Mouse (Mus musculus): Measurements from ENCODE around the gene Usp5.

Gene Usp5

GRCm38 (mm10) chr6:124787722-124788121, 41.6 kb downstream of the Usp5 start:
- no peak for DNase-seq (ENCODE audit: low spot score in 2 of 2)

- DNase-seq (ENCODE audit: low spot score in 2 of 2) = no peak
Measured at GRCm38 (mm10) chr6:124786756-124787420, 42.4 kb downstream of the Usp5 start.

DNA sequence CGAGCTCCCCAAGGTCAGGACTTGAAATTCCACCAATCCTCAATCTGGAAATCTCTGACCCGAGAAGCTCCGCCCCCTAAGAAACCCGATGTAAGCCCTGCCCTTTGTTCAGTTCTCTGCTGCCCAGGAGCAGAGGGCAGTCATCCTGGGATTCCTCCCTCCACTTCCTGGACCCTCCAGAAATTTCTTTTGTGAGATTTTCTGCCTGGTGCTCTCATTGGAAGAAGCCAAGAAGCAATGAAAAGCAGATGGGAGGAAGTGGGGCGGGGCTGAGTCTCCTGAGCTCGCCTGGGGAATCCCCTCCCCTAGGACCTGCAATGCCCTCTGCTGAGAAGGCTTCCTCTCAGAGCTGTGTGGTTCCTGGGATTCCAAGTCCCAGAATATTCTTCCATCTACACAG, 46.8 kb downstream of the Usp5 start:
- no peak for DNase-seq (ENCODE audit: low spot score in 2 of 2)

DNA sequence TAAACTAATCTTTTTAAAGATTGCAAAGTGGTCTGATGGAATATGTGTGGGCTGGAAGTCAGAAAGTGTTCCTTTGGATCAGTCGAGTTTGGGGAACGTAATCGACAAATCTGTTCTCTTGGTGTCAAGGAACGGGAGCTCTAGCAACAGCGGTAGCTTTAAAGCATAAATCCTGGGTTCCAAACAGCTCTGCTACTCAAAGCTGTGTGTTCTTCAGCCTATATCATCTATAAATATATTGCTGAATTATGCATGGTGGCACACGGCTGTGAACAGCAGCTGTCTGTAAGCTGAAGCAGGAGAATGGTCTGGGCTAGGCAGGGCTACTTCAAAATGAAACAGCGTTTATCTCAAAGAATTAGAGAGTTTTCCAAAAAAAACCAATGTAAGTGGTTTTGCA, 48.4 kb downstream of the Usp5 start:
- no peak for DNase-seq (ENCODE audit: low spot score in 2 of 2)

DNA sequence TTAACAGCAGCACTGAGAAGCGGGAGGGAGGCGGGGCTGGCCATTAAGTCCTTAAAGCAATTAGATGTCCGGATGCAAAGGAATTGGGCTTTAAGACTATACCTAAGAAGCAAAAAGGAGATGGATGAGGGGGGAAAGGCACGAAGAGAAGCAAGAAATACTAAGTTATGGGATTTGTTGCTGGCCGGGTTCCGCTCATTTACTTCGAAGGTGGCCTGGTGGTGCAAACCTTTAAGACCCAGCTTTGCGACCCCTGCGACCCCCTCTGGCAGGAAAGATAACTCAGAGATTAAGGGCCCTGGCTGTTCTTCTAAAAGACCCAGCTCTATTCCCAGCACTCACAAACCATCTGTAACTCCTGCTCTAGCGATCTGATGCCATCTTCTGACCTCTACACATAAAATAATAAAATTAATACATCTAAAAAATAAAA, 49.3 kb downstream of the Usp5 start:
- DNase-seq (ENCODE audit: low spot score in 2 of 2) = no peak

- peak in 1 of 2 experiments; percentile 40 for DNase-seq (ENCODE audit: low spot score in 2 of 2)
Measured at GRCm38 (mm10) chr6:124779222-124779983, 49.9 kb downstream of the Usp5 start, which contains the start of gene Lrrc23. Gene Lrrc23, minus strand, starts transcription at chr6:124779727.

DNA sequence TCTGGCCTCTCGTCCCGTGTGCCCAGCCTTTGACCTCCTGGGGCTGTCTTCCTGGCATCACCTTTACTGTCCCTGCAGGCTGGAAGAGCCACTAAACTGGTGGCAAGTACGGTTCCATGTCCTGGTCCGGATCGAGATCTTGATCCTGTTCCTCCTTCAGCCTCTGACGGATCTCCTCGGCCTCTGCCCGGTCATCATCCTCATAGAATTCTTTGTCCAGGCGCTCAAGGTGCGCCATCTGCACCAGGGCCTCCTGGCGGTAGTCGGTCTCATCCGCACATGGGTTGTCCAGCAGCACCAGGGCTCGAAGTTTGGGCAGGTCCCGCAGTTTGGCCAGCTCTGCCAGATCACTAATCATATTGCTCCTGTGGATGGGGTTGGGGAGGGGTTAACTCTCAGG, 58.8 kb downstream of the Usp5 start:
- DNase-seq (ENCODE audit: low spot score in 2 of 2) = no peak

DNA sequence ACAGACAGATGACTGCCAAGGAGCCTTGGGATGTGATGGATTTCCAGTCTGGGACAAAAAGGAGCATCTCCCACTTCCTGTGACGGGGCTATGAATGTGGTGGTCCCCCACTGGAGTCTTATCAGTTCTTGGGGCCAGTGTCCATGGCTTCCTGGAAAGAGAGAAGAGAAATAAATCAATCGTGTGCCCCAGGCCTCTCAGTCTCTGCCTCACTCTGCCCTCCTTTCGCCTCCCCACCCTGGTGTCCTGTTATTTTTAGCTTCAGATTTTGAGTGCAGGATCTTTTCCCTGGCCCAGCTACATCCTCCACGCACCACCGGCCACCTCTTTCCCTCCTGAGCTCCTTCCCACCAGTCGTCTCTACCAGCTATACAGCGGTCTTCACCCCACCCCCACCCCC, 59.3 kb downstream of the Usp5 start:
- DNase-seq (ENCODE audit: low spot score in 2 of 2) = no peak

DNA sequence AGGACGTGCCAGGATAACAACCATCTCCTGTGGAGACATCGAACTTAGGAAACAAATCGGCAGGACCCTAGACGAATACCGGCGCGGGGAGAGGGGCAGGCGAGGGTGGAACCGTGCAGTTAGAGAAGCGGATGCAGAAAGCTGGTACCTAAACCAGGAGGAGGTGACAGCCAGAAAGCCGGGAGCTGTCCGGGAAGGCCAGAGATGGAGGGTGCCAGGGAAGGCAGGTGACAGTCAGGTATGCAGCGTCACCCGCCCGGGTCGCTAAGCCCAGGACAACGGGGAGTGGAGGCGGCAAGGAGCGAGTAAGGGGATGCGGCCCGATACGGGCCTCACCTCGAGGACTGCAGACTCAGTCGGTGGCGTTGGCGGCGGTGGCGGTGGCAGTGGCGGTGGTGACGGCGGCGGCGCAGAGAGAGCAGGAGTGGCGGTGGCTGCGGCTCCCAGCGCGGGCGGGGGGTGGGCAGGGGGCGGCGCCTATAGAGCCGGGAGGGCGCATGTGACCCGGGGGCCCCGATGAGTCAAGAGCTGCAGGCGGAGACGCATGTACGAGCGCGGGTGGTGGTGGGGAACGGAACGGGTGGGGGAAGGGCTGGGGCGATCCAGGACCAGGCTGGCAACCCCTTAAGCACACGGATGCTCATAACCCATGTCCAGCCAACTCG, 60.1 kb downstream of the Usp5 start, which contains the start of gene Eno2:
Eno2 (minus strand) TSS at position 573 of the 665 bp plus-strand sequence.
- peak; percentile 42 to 67 for DNase-seq (ENCODE audit: low spot score in 2 of 2)

GRCm38 (mm10) chr6:124768704-124769044, 60.6 kb downstream of the Usp5 start:
- DNase-seq (ENCODE audit: low spot score in 2 of 2) = no peak

GRCm38 (mm10) chr6:124767920-124768703, 61.2 kb downstream of the Usp5 start:
- DNase-seq (ENCODE audit: low spot score in 2 of 2) = no peak

- DNase-seq (ENCODE audit: low spot score in 2 of 2) = no peak
Measured at GRCm38 (mm10) chr6:124767536-124767919, 61.8 kb downstream of the Usp5 start.

DNA sequence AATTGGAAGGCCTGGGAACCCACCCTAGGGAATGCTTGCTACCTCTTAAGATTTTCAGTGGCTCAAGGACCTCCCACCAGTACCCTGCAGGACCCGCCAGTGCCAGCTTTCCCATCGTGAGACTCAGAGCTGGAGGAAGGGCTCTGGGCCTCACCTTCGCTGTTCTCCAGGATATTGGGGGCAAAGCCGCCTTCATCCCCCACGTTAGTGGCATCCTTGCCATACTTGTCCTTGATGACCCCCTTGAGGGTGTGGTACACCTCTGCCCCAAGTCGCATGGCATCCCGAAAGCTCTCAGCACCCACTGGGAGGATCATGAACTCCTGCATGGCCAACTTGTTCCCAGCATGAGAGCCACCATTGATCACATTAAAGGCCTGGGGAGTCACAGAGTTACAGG, 63.3 kb downstream of the Usp5 start:
- DNase-seq (ENCODE audit: low spot score in 2 of 2) = no peak
